Mouse (Mus musculus) G1E (cell line): ENCODE data around the gene Alg3. TPM values are rescaled to one million over a fixed set of nuclear protein-coding genes. Genes with fewer than 3 reads are reported as not detected.

ENCODE experiments used
- ATAC-seq: 2 replicates; pipeline ENCODE4 v1.8.0; 2016; ENCODE audit warnings: mild to moderate bottlenecking; ENCODE audit not compliant: insufficient number of reproducible peaks, poor library complexity, low FRiP score, severe bottlenecking; ENCODE audit errors: extremely low read depth
- DNase-seq: peaks from one replicate; pipeline ENCODE4 v3.0.0; 2012; ENCODE audit warnings: low spot score
- H3K27me3 ChIP-seq: 2 replicates; pipeline ENCODE4 v1.6.1; 2012; ENCODE audit warnings: mild to moderate bottlenecking, low read length, inconsistent platforms; ENCODE audit not compliant: insufficient read depth
- H3K36me3 ChIP-seq: replicated peaks from 2 replicates; pipeline ENCODE3; 2012; ENCODE audit warnings: mild to moderate bottlenecking, inconsistent platforms
- H3K4me1 ChIP-seq: 2 replicates; pipeline ENCODE4 v1.6.1; 2012; ENCODE audit warnings: low read depth, low read length, inconsistent platforms, mixed read lengths; ENCODE audit not compliant: insufficient read depth
- H3K4me3 ChIP-seq: 2 replicates; pipeline ENCODE4 v1.5.1; 2012; ENCODE audit warnings: low read depth, mild to moderate bottlenecking, inconsistent platforms, low read length, moderate library complexity, mixed read lengths
- H3K9me3 ChIP-seq: replicated peaks from 2 replicates; pipeline ENCODE4 v1.6.1; 2012; ENCODE audit warnings: inconsistent platforms
- CTCF ChIP-seq: IDR thresholded peaks from 2 replicates; pipeline ENCODE4 v1.5.1; 2012; ENCODE audit warnings: low read depth, low read length, inconsistent platforms, mixed read lengths
- GATA1 ChIP-seq: IDR thresholded peaks from 2 replicates; pipeline ENCODE4 v1.6.1; 2012; ENCODE audit warnings: borderline replicate concordance, low read length, inconsistent platforms, mixed read lengths
- GATA2 ChIP-seq: IDR thresholded peaks from 2 replicates; pipeline ENCODE4 v1.6.1; 2012; ENCODE audit warnings: low read depth, low read length, inconsistent platforms, borderline replicate concordance
- POLR2AphosphoS5 ChIP-seq: IDR thresholded peaks from 2 replicates; pipeline ENCODE4 v1.6.1; 2012; ENCODE audit warnings: low read depth, low read length, inconsistent platforms; ENCODE audit not compliant: insufficient replicate concordance
- TAL1 ChIP-seq: conservative IDR thresholded peaks from 2 replicates; pipeline ENCODE4 v1.6.1; 2012; ENCODE audit warnings: low read depth, low read length, inconsistent platforms, mixed read lengths
- polyA plus RNA-seq: library from polyadenylated mRNA; stranded (reverse); fragments of >175 nt; gene quantifications from 2 replicates; pipeline ENCODE4 v1.2.3, GENCODE M21; 2012
- total RNA-seq, 2 experiments: library from RNA; stranded (forward) in 1 of 2; stranded (reverse) in 1 of 2; fragments of 200-1000 nt in 1 of 2; fragments of >200 nt in 1 of 2; fragmentation: Nextera tagmentation in 1 of 2; gene quantifications; 2 replicates each; pipeline ENCODE4 v1.2.3; 2014 to 2017

The Alg3 gene
- total and polyA plus RNA-seq, 3 experiments, result 9.9 to 36.3 (median 12.8) TPM

DNA sequence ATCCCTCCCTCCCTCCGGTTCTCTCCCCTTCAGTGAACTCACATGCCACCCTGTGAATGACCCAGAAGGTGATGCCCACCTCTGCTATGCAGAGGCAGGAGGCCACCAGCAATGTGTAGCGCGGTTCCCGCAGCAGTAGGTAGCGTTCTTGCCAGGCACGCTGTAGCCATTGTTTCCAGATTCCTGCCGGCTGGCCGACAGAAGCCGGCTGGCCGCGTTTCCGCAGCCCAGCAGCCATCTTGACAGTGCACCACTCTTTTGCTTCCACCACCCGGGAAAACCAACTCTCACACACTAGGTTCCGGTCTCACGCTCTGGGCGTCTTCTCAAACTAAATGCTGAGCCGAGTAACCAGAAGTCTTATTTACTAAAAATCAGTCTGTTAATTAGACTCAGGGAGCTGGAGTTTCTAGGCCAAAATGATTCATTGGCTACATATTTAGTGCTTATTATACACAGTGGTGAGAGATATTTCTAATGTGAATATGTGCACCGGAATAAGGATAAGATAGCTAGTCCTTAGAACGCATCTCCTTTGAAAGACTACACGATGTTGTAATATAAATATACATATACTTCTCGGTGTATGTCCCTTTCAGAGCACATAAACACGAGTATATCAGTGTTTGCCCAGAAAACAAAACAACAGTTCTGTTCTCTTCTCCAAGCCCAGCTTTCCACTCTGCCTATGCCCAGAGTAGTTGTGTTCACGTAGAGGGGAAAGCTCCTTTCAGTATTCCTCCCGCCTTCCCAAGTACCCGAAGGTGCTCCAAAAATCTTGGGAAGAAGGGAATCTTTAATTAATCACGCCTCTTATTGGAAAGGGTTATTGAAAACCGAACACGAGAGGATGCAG lies 806 bp downstream of the Alg3 start:
- DNase-seq, result peak; percentile 63
- no peaks in the 10 kb centered on the region for H3K9me3 ChIP-seq
- peaks cover 59% of the 10 kb centered on the region for H3K36me3 ChIP-seq
- peak overlapping the region; percentile 85 for H3K4me3 ChIP-seq
- H3K4me1 ChIP-seq, result peaks cover 36% of the 10 kb centered on the region
- ATAC-seq, result peak; percentile 41; the same call in 1 of the 2 replicates
- TF ChIP-seq POLR2AphosphoS5 (no peak), GATA1 (no peak), TAL1 (no peak), GATA2 (no peak), CTCF (no peak)
- H3K27me3 ChIP-seq, result no peaks in the 10 kb centered on the region

DNA sequence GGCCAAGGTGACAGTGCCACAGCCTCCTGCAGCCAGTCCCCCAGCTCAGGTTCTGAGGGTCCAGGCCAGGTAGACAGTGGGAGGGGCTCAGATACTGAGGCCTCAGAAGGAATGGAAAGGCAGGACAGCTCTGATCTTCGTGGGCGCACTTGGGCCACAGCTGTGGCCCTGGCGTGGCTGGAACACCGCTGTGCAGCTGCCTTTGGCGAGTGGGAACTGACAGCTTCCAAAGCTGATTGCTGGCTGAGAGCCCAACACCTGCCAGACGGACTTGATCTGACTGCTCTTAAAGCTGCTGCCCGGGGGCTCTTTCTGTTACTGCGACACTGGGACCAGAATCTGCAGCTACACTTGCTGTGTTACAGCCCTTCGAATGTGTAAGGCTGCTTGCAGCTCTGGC lies 6.8 kb downstream of the Alg3 start:
- DNase-seq (no peak), ATAC-seq (no peak)
- Histone ChIP-seq H3K27me3 (peaks cover 9% of the 10 kb centered on the region; the same call in 1 of the 2 replicates), H3K36me3 (peaks cover 57% of the 10 kb centered on the region), H3K4me3 (no peak overlapping the region), H3K4me1 (peaks cover 24% of the 10 kb centered on the region), H3K9me3 (no peaks in the 10 kb centered on the region)
- TF ChIP-seq GATA1 (no peak), GATA2 (no peak), TAL1 (no peak), POLR2AphosphoS5 (no peak)

DNA sequence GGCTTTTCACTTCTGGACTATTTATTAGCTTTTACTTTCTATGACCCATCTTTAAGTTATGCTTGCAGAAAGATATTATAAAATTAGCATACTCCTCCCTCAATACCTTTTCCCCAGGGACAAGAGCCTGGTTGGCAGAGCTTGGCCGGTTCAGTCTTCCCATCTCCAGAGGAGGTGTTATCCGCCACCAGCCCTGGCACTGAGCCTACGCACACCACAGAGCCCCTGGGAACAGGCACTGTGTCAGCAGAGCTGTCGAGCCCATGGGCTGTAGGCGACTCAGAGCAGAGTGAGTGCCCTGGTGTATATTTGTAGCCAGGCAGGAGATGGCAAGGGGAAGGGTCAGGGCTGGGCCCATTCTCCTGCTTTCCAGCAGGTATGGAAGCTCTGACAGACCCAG lies 11.0 kb downstream of the Alg3 start:
- H3K27me3 ChIP-seq, result peaks cover 9% of the 10 kb centered on the region
- H3K9me3 ChIP-seq, result no peaks in the 10 kb centered on the region
- no peak overlapping the region for H3K4me3 ChIP-seq
- H3K4me1 ChIP-seq, result peaks cover 30% of the 10 kb centered on the region
- no peak for DNase-seq
- TF ChIP-seq GATA2 (no peak), CTCF (no peak)
- no peak for ATAC-seq
- H3K36me3 ChIP-seq, result peaks cover 19% of the 10 kb centered on the region

DNA sequence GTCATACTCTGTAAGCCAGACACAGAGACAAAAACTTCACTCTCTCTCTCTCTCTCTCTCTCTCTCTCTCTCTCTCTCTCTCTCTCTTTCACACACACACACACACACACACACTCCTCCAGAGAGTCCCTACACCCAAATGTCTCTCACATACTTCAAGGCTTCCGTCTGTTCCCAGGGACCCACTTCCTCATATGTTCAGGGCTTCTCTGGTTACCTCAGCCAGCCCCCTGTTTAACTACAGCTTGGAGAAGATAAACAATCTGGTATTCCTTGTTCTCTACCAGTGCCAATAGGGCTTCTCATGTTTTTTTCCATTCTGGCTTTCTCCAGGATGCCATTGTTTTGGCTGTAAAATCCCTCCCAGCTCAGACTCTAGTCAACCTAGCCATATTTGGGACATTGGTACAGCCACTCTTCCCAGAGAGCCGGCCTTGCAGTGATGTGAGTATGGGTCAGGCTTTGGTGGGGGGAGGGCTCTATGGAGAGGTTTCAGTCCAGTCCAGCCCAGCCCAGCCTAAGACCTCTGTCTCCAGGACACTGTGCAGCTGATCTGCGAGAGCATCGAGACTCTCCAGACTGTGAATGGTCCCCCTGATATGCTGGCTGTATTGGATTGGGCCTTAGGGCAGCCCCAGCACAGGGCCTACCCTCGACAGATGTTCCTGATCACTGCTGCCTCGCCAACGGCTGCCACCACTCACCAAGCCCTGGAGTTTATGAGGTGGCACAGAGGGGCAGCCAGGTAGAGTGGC lies 14.7 kb downstream of the Alg3 start:
- no peak for DNase-seq
- H3K9me3 ChIP-seq, result no peaks in the 10 kb centered on the region
- H3K36me3 ChIP-seq, result no peaks in the 10 kb centered on the region
- H3K27me3 ChIP-seq, result peaks cover 13% of the 10 kb centered on the region
- no peak for TF ChIP-seq GATA1
- H3K4me3 ChIP-seq, result no peak overlapping the region; the same call in 1 of the 2 replicates
- H3K4me1 ChIP-seq, result peaks cover 55% of the 10 kb centered on the region
- ATAC-seq, result no peak

DNA sequence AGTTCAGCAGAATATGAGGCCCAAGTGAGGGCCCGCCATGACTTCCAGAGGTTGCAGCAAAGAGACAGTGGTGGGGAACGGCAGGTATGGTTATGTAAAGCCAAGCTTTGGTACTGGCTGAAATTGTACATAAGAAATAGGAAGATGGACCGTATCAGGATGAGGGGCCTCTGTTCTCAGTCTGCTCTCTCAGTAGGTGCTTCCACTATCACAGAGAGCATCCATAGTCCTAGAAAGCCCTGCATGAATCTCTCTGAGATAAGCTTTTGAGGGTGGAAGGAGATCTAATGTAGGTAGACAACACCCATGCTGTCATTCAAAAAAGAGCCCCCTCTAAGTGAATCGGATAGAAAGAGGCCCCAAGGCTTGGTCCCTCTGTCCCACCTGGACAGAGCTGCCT lies 15.8 kb downstream of the Alg3 start:
- no peak for TF ChIP-seq TAL1
- H3K27me3 ChIP-seq, result peaks cover 20% of the 10 kb centered on the region
- peak overlapping the region; percentile 63; the same call in 1 of the 2 replicates for H3K4me3 ChIP-seq
- peaks cover 66% of the 10 kb centered on the region for H3K4me1 ChIP-seq
- ATAC-seq (no peak), DNase-seq (no peak)
- H3K36me3 ChIP-seq, result no peaks in the 10 kb centered on the region
- peaks cover 8% of the 10 kb centered on the region for H3K9me3 ChIP-seq

DNA sequence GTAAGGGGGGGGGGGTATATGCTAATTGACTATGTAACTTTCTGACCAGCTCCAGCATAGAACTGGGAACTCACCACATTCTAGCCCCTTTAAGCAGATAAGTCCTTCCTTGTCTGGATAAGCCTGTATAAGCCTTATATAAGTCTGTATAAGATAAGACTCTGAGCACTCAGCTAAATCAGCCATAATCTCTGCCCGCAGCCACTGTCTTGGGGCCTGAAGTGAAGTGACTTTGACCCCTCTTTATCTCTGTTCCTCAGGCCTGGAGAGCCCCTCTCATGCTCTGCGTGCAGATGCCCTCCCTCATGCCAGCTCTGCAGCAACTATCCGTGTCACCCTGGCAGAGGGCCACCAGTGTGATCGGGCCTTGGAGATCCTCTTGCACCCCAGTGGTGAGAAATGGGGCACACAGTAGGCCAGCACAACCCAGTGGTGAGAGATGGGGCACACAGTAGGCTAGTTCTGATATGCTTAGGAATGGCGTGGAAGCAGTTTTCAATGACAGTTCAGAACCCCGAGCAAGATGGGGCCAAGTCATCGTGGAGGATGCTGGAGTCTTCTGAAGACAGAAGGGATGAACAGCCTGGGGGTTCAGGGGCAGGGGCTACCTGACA lies 16.4 kb downstream of the Alg3 start:
- peaks cover 8% of the 10 kb centered on the region for H3K9me3 ChIP-seq
- peak overlapping the region; percentile 63; the same call in 1 of the 2 replicates for H3K4me3 ChIP-seq
- H3K36me3 ChIP-seq, result no peaks in the 10 kb centered on the region
- peaks cover 72% of the 10 kb centered on the region for H3K4me1 ChIP-seq
- TF ChIP-seq TAL1 (peak; percentile 97), GATA1 (no peak)
- peak; percentile 64 for DNase-seq
- peak; percentile 91 for ATAC-seq
- peaks cover 23% of the 10 kb centered on the region for H3K27me3 ChIP-seq
